Mouse (Mus musculus) brain, embryonic 14.5 days (tissue): Measurements from ENCODE around the gene Nrp2.

Experiments
- CTCF ChIP-seq: fragments of 200-500 bp; IDR thresholded peaks from 2 replicates; pipeline ENCODE4 v1.5.1; 2012; ENCODE audit warnings: inconsistent platforms, mild to moderate bottlenecking, moderate library complexity, borderline replicate concordance; ENCODE audit not compliant: insufficient read depth, insufficient read length; ENCODE audit errors: extremely low read depth
- POLR2A ChIP-seq: fragments of 200-500 bp; IDR thresholded peaks from 2 replicates; pipeline ENCODE4 v1.6.1; 2012; ENCODE audit warnings: mild to moderate bottlenecking, inconsistent platforms, borderline replicate concordance; ENCODE audit not compliant: poor library complexity, insufficient read depth, insufficient read length, severe bottlenecking; ENCODE audit errors: extremely low read depth

- TF ChIP-seq CTCF (no peak), POLR2A (no peak)
These were observed 11.9 kb upstream of the Nrp2 start for GRCm38 (mm10) chr1:62691175-62691574.
